Mouse (Mus musculus) small intestine, adult 2 months (tissue): ENCODE measurements at regions not wholly inside any gene's neighbourhood (a gene's known extent, or its start where the extent isn't known, plus 50 kb on each side); places are given as distances from the start of the nearest gene placed in this dataset.

Experiments
- CTCF ChIP-seq: fragments of 200-500 bp; IDR thresholded peaks from 2 replicates; pipeline ENCODE4 v1.5.1; 2012; ENCODE audit warnings: low read depth, mild to moderate bottlenecking, control low read depth, inconsistent platforms, low read length, moderate library complexity, mixed read lengths; ENCODE audit not compliant: insufficient replicate concordance, insufficient read length; ENCODE audit errors: extremely low read depth
- POLR2A ChIP-seq: fragments of 200-500 bp; IDR thresholded peaks from 2 replicates; pipeline ENCODE4 v1.6.1; 2012; ENCODE audit warnings: low read depth, mild to moderate bottlenecking, control low read depth, inconsistent platforms, low read length, moderate library complexity

DNA sequence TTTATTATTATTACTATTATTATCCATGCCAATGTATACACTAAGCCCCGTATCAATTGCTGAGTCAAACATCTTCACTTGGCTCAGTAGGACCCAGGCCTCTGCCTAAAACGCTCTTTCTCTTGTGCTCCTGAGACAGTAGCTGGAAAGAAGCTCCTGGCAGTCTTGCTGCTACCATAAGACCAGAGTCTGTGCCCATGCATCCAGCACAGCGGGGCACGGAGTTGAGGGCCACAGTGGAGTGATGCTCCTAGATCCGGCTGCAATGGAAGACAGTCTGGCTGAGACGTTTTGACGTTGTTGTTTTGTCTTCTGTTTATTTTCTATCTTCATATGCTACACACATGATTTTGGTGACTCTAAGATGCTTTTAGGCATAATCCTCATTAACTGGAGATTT, 129.1 kb upstream of the Peli2 start:
- TF ChIP-seq CTCF (no peak), POLR2A (no peak)
